Mouse (Mus musculus) stomach, postnatal 0 days (tissue): ENCODE results near the gene Stpg4.

Experiments
- CTCF ChIP-seq: IDR thresholded peaks from 2 replicates; pipeline ENCODE4 v1.5.1; 2016; ENCODE audit warnings: antibody characterized with exemption, low read depth, mild to moderate bottlenecking, moderate library complexity
- EP300 ChIP-seq: optimal IDR thresholded peaks from 2 replicates; pipeline ENCODE3; 2016; ENCODE audit warnings: antibody characterized with exemption

GRCm38 (mm10) chr17:87361132-87361531 lies 66.4 kb downstream of the Stpg4 start:
- TF ChIP-seq CTCF (no peak), EP300 (no peak)
